Mouse (Mus musculus) stomach, embryonic 14.5 days (tissue): Measurements from ENCODE around the gene Saxo1. TPM values are rescaled to one million over a fixed set of nuclear protein-coding genes. Genes with fewer than 3 reads are reported as not detected.

Source experiments
- ATAC-seq: fragments of 200-750 bp; cut with Nextera tagmentation; 2 replicates; pipeline ENCODE4 v1.8.0; 2017; ENCODE audit warnings: low read depth, moderate TSS enrichment; ENCODE audit not compliant: insufficient number of reproducible peaks, insufficient read depth, low FRiP score
- H3K27ac ChIP-seq: fragments of 300-500 bp; sonication (generic); 2 replicates; pipeline ENCODE4 v1.5.1; 2014; ENCODE audit warnings: mild to moderate bottlenecking, low read length, moderate library complexity, mixed read lengths
- H3K27me3 ChIP-seq: fragments of 300-500 bp; sonication (generic); 2 replicates; pipeline ENCODE4 v1.6.1; 2014; ENCODE audit warnings: low read length, control low read depth, mixed read lengths; ENCODE audit not compliant: control insufficient read depth, insufficient read depth
- H3K36me3 ChIP-seq: fragments of 300-500 bp; sonication (generic); 2 replicates; pipeline ENCODE4 v1.6.1; 2014; ENCODE audit warnings: mild to moderate bottlenecking, control low read depth, low read length, moderate library complexity, mixed read lengths; ENCODE audit not compliant: control insufficient read depth, insufficient read depth
- H3K4me1 ChIP-seq: fragments of 300-500 bp; sonication (generic); 2 replicates; pipeline ENCODE4 v1.6.1; 2014; ENCODE audit warnings: low read length, control low read depth, mixed read lengths; ENCODE audit not compliant: control insufficient read depth, insufficient read depth
- H3K4me2 ChIP-seq: fragments of 300-500 bp; sonication (generic); replicated peaks from 2 replicates; pipeline ENCODE4 v1.6.1; 2014; ENCODE audit warnings: low read depth, low read length, control low read depth
- H3K4me3 ChIP-seq: fragments of 300-500 bp; sonication (generic); 2 replicates; pipeline ENCODE4 v1.5.1; 2014; ENCODE audit warnings: low read depth, low read length, control low read depth
- H3K9ac ChIP-seq: fragments of 300-500 bp; sonication (generic); replicated peaks from 2 replicates; pipeline ENCODE4 v1.6.1; 2014; ENCODE audit warnings: low read depth, mild to moderate bottlenecking, control low read depth, low read length, moderate library complexity, mixed read lengths
- H3K9me3 ChIP-seq: fragments of 300-500 bp; sonication (generic); 2 replicates; pipeline ENCODE4 v1.6.1; 2016; ENCODE audit warnings: low read depth, low read length, control low read depth; ENCODE audit not compliant: control insufficient read depth
- WGBS: fragments of 180-500 bp; shearing (Covaris S2); extraction: QIAGEN DNeasy Blood & Tissue Kit; methylation state at CpG from one replicate; pipeline ENCODE4 v1.1.7; 2014; 5-methylcytosine and 5-hydroxymethylcytosine counted together
- polyA plus RNA-seq: library from polyadenylated mRNA; unstranded; fragments of >200 nt; fragmentation: Nextera tagmentation; extraction: Ambion mirVana; gene quantifications from 2 replicates; pipeline ENCODE4 v1.2.1, GENCODE M21; 2014

Saxo1 gene
- polyA plus RNA-seq, 1 experiment from 2014 or later, result not detected

DNA sequence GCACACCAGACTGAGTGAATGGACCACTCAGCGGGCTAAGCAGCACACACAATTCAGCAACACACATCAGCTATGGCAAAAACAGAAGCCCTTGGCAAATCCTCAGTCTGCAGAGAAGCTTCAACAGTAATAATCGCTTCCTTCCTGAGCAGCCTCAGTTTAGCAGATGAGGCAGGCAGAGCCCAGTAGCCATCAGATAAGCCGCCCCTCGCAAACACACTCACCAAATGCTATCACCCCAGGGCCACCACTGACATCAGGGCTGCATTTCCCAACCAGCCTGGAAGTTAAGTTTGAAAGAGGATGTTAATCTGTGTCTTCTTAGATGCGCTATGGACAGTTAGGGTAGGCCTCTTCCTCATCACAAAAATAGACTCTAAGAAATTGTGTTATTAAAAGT lies 130.8 kb downstream of the Saxo1 start:
- no peak overlapping the region for H3K27ac ChIP-seq
- no peak for ATAC-seq
- 75% methylated on average over 5 of the region's 5 CpGs for WGBS

DNA sequence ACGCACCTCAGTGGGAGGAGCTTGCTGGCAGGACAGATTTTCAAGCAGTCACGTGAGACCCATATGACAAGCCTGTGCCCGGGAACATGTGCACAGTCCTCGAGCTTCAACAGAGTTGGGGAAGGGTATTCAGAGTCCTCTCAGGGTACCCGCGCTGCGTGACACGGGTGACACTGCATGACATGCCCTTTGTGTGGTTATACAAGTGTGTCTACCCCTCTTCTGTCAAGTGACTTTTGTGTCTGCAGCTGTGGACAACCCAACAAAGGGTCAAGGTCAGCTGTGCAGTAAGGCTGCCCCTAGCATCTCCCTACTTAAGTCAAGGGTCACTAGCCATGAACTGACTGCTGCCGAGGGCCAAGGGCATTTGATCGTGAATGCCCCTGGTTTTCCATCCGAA lies 131.6 kb downstream of the Saxo1 start:
- ATAC-seq, result no peak
- Histone ChIP-seq H3K4me3 (no peak overlapping the region), H3K36me3 (no peaks in the 10 kb centered on the region), H3K9ac (no peak overlapping the region), H3K9me3 (no peaks in the 10 kb centered on the region), H3K27me3 (no peaks in the 10 kb centered on the region), H3K4me2 (no peak overlapping the region), H3K27ac (no peak overlapping the region), H3K4me1 (peaks cover 2% of the 10 kb centered on the region; the same call in 1 of the 2 replicates)
- WGBS, result 93% methylated on average over 11 of the region's 11 CpGs

More for the DNA sequence above, 130.8 kb downstream of the Saxo1 start:
- Histone ChIP-seq H3K9ac (no peak overlapping the region), H3K9me3 (no peaks in the 10 kb centered on the region), H3K4me3 (no peak overlapping the region), H3K36me3 (no peaks in the 10 kb centered on the region), H3K4me2 (no peak overlapping the region), H3K27me3 (no peaks in the 10 kb centered on the region), H3K4me1 (peaks cover 2% of the 10 kb centered on the region; the same call in 1 of the 2 replicates)

DNA sequence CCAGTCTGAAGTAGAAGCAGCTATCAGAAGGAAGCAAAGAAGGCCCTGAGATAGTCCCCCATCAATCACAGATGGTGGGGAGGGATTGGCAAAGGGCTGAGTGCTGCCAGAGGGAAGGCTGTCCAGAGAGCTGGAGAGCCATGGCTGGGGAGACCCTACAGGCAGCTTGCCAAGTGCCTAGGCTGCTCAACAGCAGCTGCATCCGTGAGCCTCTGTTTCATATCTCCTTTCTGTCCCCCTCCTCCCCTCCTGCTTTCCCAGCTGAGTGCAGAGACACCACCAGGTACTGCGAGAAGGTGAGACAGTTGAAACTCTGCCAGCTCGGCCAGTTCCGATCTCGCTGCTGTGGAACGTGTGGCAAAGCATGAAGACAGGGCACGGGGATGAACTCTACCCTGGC lies 132.5 kb downstream of the Saxo1 start:
- WGBS, result 55% methylated on average over 7 of the region's 7 CpGs
- H3K4me2 ChIP-seq, result no peak overlapping the region

DNA sequence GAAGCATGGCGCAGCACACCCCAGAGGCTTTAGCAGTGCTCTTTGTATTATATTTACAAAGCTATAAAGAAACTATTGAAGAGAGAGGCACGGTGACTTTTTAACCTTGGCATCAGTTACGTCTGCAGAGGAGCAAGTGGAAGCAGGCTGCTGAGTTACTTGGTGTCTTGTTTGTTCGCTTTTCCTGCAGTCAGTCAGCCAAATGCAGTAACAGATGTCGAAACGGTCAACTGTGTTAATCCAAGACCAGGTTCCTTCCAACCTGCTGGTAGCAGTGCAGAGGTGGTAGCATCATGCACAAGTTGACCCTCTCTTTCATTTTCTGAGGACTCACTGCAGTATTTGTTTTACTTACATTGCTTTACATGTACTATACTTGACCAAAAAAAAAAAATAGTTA lies 135.5 kb downstream of the Saxo1 start:
- Histone ChIP-seq H3K9me3 (no peaks in the 10 kb centered on the region), H3K4me1 (peaks cover 2% of the 10 kb centered on the region; the same call in 1 of the 2 replicates), H3K4me2 (no peak overlapping the region), H3K4me3 (no peak overlapping the region), H3K9ac (no peak overlapping the region), H3K27me3 (no peaks in the 10 kb centered on the region), H3K36me3 (no peaks in the 10 kb centered on the region), H3K27ac (no peak overlapping the region)
- 69% methylated on average over 6 of the region's 6 CpGs for WGBS
- ATAC-seq, result no peak

More for the DNA sequence above, 132.5 kb downstream of the Saxo1 start:
- no peak; the same call in 1 of the 2 replicates for ATAC-seq
- Histone ChIP-seq H3K4me3 (no peak overlapping the region), H3K27me3 (no peaks in the 10 kb centered on the region), H3K36me3 (no peaks in the 10 kb centered on the region), H3K27ac (no peak overlapping the region), H3K4me1 (peaks cover 2% of the 10 kb centered on the region; the same call in 1 of the 2 replicates), H3K9ac (no peak overlapping the region), H3K9me3 (no peaks in the 10 kb centered on the region)

DNA sequence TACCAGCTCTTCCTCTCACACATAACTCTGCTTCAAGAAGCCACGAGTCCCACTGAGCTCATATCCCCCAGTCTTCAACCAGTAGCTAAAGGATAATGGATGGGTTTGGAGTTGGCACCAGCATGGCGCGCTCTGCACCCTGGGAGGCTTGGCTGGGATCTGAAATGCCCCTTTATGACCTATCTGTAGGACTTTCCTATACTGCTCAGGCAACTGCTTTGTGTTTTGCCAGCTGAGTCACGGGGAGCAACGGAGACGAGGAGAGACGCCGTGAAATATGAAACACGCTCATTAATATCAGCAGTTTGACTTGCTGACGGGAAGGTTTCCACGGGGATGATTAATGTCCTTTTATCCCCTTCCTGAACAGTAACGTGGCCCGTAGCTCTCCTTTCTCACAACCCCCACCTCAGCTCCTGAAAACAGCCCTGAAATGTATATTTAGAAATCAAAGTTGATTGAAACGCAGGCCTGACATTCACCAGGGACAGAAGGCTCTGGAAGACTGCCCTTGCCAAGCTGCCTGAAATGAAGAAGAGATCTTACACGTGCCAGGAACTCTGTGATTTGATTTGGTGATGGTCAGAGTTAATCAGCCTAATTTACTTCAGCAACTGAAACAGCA lies 141.6 kb downstream of the Saxo1 start:
- Histone ChIP-seq H3K36me3 (no peaks in the 10 kb centered on the region), H3K27me3 (no peaks in the 10 kb centered on the region), H3K4me1 (peaks cover 13% of the 10 kb centered on the region), H3K4me3 (no peak overlapping the region), H3K9ac (no peak overlapping the region), H3K27ac (peak overlapping the region; percentile 63), H3K4me2 (no peak overlapping the region), H3K9me3 (no peaks in the 10 kb centered on the region)
- 21% methylated on average over 15 of the region's 15 CpGs for WGBS
- peak; percentile 57; the same call in 1 of the 2 replicates for ATAC-seq

DNA sequence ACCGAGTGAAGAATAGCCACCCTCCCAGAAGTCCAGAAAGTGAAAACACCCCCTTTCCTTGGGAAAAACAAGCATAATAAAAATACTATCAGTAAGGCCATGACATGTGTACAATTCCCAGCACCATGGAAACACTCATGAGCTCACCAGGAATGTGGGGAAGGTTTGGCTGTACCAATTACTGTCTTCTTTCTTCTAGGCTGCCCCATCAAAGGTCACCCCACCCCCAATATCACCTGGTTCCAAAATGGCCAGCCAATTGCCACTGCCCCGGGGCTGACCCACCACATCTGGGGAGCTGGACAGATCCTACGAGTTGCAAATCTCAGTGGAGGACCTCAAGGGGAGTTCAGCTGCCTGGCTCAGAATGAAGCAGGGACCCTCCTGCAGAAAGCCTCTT lies 144.7 kb downstream of the Saxo1 start:
- no peak overlapping the region for H3K4me3 ChIP-seq
- peaks cover 17% of the 10 kb centered on the region for H3K4me1 ChIP-seq
- H3K27ac ChIP-seq, result no peak overlapping the region
- H3K27me3 ChIP-seq, result no peaks in the 10 kb centered on the region
- ATAC-seq, result no peak
- WGBS, result 51% methylated on average over 3 of the region's 3 CpGs
- no peak overlapping the region for H3K4me2 ChIP-seq
- H3K9me3 ChIP-seq, result no peaks in the 10 kb centered on the region
- no peaks in the 10 kb centered on the region for H3K36me3 ChIP-seq
- no peak overlapping the region for H3K9ac ChIP-seq

DNA sequence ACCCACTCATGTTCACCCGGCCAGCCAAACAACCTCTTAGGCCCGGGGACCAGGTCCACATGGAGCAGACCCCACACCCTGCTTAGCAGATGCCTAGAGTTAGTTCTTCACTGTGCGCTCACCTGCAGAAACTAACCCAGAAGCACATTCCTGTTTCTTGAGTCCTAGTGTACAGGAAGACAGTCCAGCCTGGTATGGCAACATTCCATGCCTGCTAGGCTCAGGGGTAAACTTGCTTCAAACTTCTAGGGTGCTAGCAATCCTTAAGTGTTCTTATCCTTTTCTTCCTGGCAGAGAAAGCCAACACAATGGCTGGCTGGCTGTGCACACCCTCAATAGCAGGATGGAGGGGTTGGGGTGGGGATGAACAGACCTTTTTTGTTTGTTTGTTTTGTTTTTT lies 147.2 kb downstream of the Saxo1 start:
- Histone ChIP-seq H3K27ac (no peak overlapping the region), H3K9me3 (no peaks in the 10 kb centered on the region), H3K4me3 (no peak overlapping the region), H3K27me3 (no peaks in the 10 kb centered on the region), H3K4me2 (no peak overlapping the region), H3K9ac (no peak overlapping the region), H3K36me3 (no peaks in the 10 kb centered on the region), H3K4me1 (peaks cover 26% of the 10 kb centered on the region)
- ATAC-seq, result no peak
- WGBS, result 86% methylated on average over 3 of the region's 3 CpGs

DNA sequence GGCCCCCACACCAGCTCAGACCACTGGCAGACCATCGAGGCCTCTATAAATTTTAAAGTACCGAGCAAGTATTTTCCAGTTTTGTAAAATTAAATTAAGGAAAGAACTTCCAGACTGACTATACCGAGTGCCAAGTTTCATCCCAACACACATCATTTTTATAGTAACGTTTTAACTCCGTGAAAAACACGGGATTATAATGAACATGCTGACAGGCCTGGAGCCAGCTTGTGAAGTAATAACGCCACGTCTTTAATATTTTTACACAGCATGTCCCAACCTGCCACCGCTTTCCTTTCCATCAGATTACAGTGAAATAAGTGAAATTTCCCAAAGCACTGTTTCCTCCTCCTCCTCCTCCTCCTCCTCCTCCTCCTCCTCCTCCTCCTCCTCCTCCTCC lies 149.7 kb downstream of the Saxo1 start:
- 53% methylated on average over 9 of the region's 9 CpGs for WGBS

DNA sequence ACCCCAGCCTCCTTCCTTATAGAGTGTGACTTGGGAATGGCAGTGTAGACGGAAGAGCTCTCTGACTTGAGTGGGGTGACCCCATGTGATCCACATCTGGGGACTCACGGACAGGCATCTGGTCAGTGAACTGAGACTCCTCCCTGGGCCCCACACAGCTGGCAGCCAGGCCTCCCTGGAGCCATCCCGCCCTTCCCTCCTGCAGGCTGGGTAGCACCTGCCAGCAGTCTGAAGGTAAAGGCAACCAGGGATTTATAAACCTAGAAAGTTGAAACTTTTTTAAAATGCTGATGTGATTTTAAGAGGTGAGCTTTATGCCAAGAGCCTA lies 151.0 kb downstream of the Saxo1 start:
- peaks cover 16% of the 10 kb centered on the region for H3K4me1 ChIP-seq
- ATAC-seq, result no peak
- no peaks in the 10 kb centered on the region for H3K27me3 ChIP-seq
- no peaks in the 10 kb centered on the region for H3K36me3 ChIP-seq
- no peak overlapping the region for H3K4me3 ChIP-seq
- H3K27ac ChIP-seq, result no peak overlapping the region
- H3K9ac ChIP-seq, result no peak overlapping the region
- H3K9me3 ChIP-seq, result no peaks in the 10 kb centered on the region
- WGBS, result 70% methylated on average over 3 of the region's 3 CpGs
- H3K4me2 ChIP-seq, result no peak overlapping the region

More for the DNA sequence above, 149.7 kb downstream of the Saxo1 start:
- Histone ChIP-seq H3K9ac (no peak overlapping the region), H3K4me3 (no peak overlapping the region), H3K9me3 (no peaks in the 10 kb centered on the region), H3K27ac (peak overlapping the region; percentile 22; the same call in 1 of the 2 replicates), H3K27me3 (no peaks in the 10 kb centered on the region), H3K36me3 (no peaks in the 10 kb centered on the region), H3K4me2 (no peak overlapping the region), H3K4me1 (peaks cover 17% of the 10 kb centered on the region)
- ATAC-seq, result no peak
